Comparison of ENCODE assay signal across 9 mouse cellular contexts in genomic region chr7:3646188-3646587, GRCm38 (mm10). TPM values are rescaled to one million over a fixed set of nuclear protein-coding genes. Genes with fewer than 3 reads are reported as not detected.
DNase-seq lines count a peak whose midpoint lies in the region; ATAC-seq and TF ChIP-seq lines count a peak whose summit lies in the region.
"Had no signal": no experiment of that assay in that cellular context is flagged by ENCODE, and none has a peak within 500 bp of the region (broad histone marks: within the 10 kb centered on the region; RNA-seq: fewer than 3 reads in every experiment).

No protein-coding gene starts in this region.

- peak overlapping the region; percentile 95 for H3K4me3 ChIP-seq in layer of hippocampus, adult 2 months
- peak overlapping the region; percentile 94 for H3K4me3 ChIP-seq in brown adipose tissue, adult 24 weeks (ENCODE audit: insufficient read depth, low read depth, low read length)
- H3K4me3 ChIP-seq in hindbrain, embryonic 15.5 days = peak overlapping the region; percentile 89
- H3K4me3 ChIP-seq in midbrain, embryonic 16.5 days (ENCODE audit: low read depth, low read length) = peak overlapping the region; percentile 95

- TF ChIP-seq CTCF in layer of hippocampus, adult 2 months (conservative IDR thresholded peaks at IDR 0.05) = no peak

- H3K4me2 ChIP-seq in hindbrain, embryonic 15.5 days = peak overlapping the region; percentile 73
- peak overlapping the region; percentile 76 for H3K4me2 ChIP-seq in midbrain, embryonic 16.5 days (ENCODE audit: low read length)

- H3K27me3 ChIP-seq in hindbrain, embryonic 15.5 days = no peaks in the 10 kb centered on the region; the same call in 1 of the 2 replicates
- no peaks in the 10 kb centered on the region for H3K27me3 ChIP-seq in midbrain, embryonic 16.5 days (ENCODE audit: control insufficient read depth, insufficient read depth, low read depth, low read length)

- WGBS in hindbrain, embryonic 15.5 days = 23% methylated on average over 9 of the region's 9 CpGs
- 27% methylated on average over 9 of the region's 9 CpGs for WGBS in midbrain, embryonic 16.5 days

- H3K27ac ChIP-seq in layer of hippocampus, adult 2 months = peak overlapping the region; percentile 36; the same call in 1 of the 2 replicates
- no peak overlapping the region for H3K27ac ChIP-seq in brown adipose tissue, adult 24 weeks (replicated peaks; ENCODE audit: low read depth, low read length)
- peak overlapping the region; percentile 96 for H3K27ac ChIP-seq in hindbrain, embryonic 15.5 days (replicated peaks)
- H3K27ac ChIP-seq in midbrain, embryonic 16.5 days (ENCODE audit: low read length) = peak overlapping the region; percentile 94; the same call in 1 of the 2 replicates

- intact Hi-C loops in gastrocnemius, postnatal 36 days (cut with DNase I) = no loop called here

- no peak for ATAC-seq in hindbrain, embryonic 15.5 days (ENCODE audit: low FRiP score, low read depth)
- ATAC-seq in midbrain, embryonic 16.5 days = no peak

- H3K9me3 ChIP-seq in hindbrain, embryonic 15.5 days = no peaks in the 10 kb centered on the region
- H3K9me3 ChIP-seq in midbrain, embryonic 16.5 days (replicated peaks; ENCODE audit: control insufficient read depth, low read length, poor library complexity, severe bottlenecking) = no peaks in the 10 kb centered on the region

- DNase-seq in layer of hippocampus, adult 2 months (ENCODE audit: low spot score in 2 of 2) = no peak
- no peak for DNase-seq in layer of hippocampus, adult 11-12 months (ENCODE audit: low spot score)
- DNase-seq in right cerebral cortex, adult 2 months (ENCODE audit: low spot score in 2 of 2) = no peak
- no peak for DNase-seq in gastrocnemius, postnatal 36 days
- no peak for DNase-seq in urinary bladder, postnatal 10 days (ENCODE audit: low spot score)
- DNase-seq: adrenal gland, postnatal 10 days had no signal

- H3K4me1 ChIP-seq in brown adipose tissue, adult 24 weeks (ENCODE audit: control insufficient read depth, insufficient read depth, insufficient read length, low read length) = peaks cover 13% of the 10 kb centered on the region
- H3K4me1 ChIP-seq in hindbrain, embryonic 15.5 days (replicated peaks) = peaks cover 46% of the 10 kb centered on the region
- H3K4me1 ChIP-seq in midbrain, embryonic 16.5 days (ENCODE audit: control insufficient read depth, insufficient read depth, low read length) = peaks cover 37% of the 10 kb centered on the region

- peaks cover 15% of the 10 kb centered on the region for H3K36me3 ChIP-seq in hindbrain, embryonic 15.5 days
- H3K36me3 ChIP-seq in midbrain, embryonic 16.5 days (ENCODE audit: control insufficient read depth, insufficient read depth, low read length) = peaks cover 6% of the 10 kb centered on the region

- H3K9ac ChIP-seq in hindbrain, embryonic 15.5 days = peak overlapping the region; percentile 97
- H3K9ac ChIP-seq in midbrain, embryonic 16.5 days (ENCODE audit: low read depth, low read length) = peak overlapping the region; percentile 96

RNA-seq across cellular contexts. Expression of gene Cnot3, which starts 1.1 kb away (rescaled TPM):
- 10 to 100 TPM; 67.9 to 71.5 TPM for total RNA-seq in layer of hippocampus, adult 2 months (2021)
- polyA plus RNA-seq in brown adipose tissue, adult 24 weeks (2012; ENCODE audit: insufficient read depth, insufficient read length, missing spikeins) = 22.4 and 31.4 TPM in 2 replicates
- polyA plus RNA-seq in hindbrain, embryonic 15.5 days (2015; fragmentation: Nextera tagmentation; extraction: Ambion mirVana) = 39.5 and 47.3 TPM in 2 replicates
- 37.4 and 38.9 TPM in 2 replicates for polyA plus RNA-seq in midbrain, embryonic 16.5 days (2015; fragmentation: Nextera tagmentation; extraction: Ambion mirVana)
- 10 to 100 TPM; 13.3 to 19.8 TPM for total RNA-seq in gastrocnemius, postnatal 36 days (2021)

RNA-seq across cellular contexts. Expression of gene Prpf31, which starts 16.4 kb away (rescaled TPM):
- total RNA-seq in layer of hippocampus, adult 2 months (2021) = 10 to 100 TPM; 55.5 to 59.2 TPM
- 18.7 and 20.7 TPM in 2 replicates for polyA plus RNA-seq in brown adipose tissue, adult 24 weeks (2012; ENCODE audit: insufficient read depth, insufficient read length, missing spikeins)
- 88.8 and 89.6 TPM in 2 replicates for polyA plus RNA-seq in hindbrain, embryonic 15.5 days (2015; fragmentation: Nextera tagmentation; extraction: Ambion mirVana)
- polyA plus RNA-seq in midbrain, embryonic 16.5 days (2015; fragmentation: Nextera tagmentation; extraction: Ambion mirVana) = 86.7 and 89.1 TPM in 2 replicates
- 10 to 100 TPM; 20.9 to 21.7 TPM for total RNA-seq in gastrocnemius, postnatal 36 days (2021)

RNA-seq across cellular contexts. Expression of gene Tfpt, which starts 16.5 kb away (rescaled TPM):
- 10 to 100 TPM; 43.7 to 51.9 TPM for total RNA-seq in layer of hippocampus, adult 2 months (2021)
- polyA plus RNA-seq in brown adipose tissue, adult 24 weeks (2012; ENCODE audit: insufficient read depth, insufficient read length, missing spikeins) = 24.2 and 24.4 TPM in 2 replicates
- polyA plus RNA-seq in hindbrain, embryonic 15.5 days (2015; fragmentation: Nextera tagmentation; extraction: Ambion mirVana) = 32.2 and 40.1 TPM in 2 replicates
- 31.8 and 37.2 TPM in 2 replicates for polyA plus RNA-seq in midbrain, embryonic 16.5 days (2015; fragmentation: Nextera tagmentation; extraction: Ambion mirVana)
- 10 to 100 TPM; 12.8 to 17.0 TPM for total RNA-seq in gastrocnemius, postnatal 36 days (2021)

RNA-seq across cellular contexts. Expression of gene Leng1, which starts 19.5 kb away (rescaled TPM):
- total RNA-seq in layer of hippocampus, adult 2 months (2021) = 1 to 10 TPM; 5.3 to 5.6 TPM
- polyA plus RNA-seq in brown adipose tissue, adult 24 weeks (2012; ENCODE audit: insufficient read depth, insufficient read length, missing spikeins) = 17.8 and 19.4 TPM in 2 replicates
- polyA plus RNA-seq in hindbrain, embryonic 15.5 days (2015; fragmentation: Nextera tagmentation; extraction: Ambion mirVana) = 15.3 and 17.1 TPM in 2 replicates
- 12.6 and 13.2 TPM in 2 replicates for polyA plus RNA-seq in midbrain, embryonic 16.5 days (2015; fragmentation: Nextera tagmentation; extraction: Ambion mirVana)
- 1 to 10 TPM; 3.3 to 6.1 TPM for total RNA-seq in gastrocnemius, postnatal 36 days (2021)

RNA-seq across cellular contexts. Expression of gene Ndufa3, which starts 29.0 kb away (rescaled TPM):
- 100 to 1,000 TPM; 537 to 571 TPM for total RNA-seq in layer of hippocampus, adult 2 months (2021)
- 2,482 and 2,632 TPM in 2 replicates for polyA plus RNA-seq in brown adipose tissue, adult 24 weeks (2012; ENCODE audit: insufficient read depth, insufficient read length, missing spikeins)
- 541 and 606 TPM in 2 replicates for polyA plus RNA-seq in hindbrain, embryonic 15.5 days (2015; fragmentation: Nextera tagmentation; extraction: Ambion mirVana)
- 375 and 400 TPM in 2 replicates for polyA plus RNA-seq in midbrain, embryonic 16.5 days (2015; fragmentation: Nextera tagmentation; extraction: Ambion mirVana)
- total RNA-seq in gastrocnemius, postnatal 36 days (2021) = 100 to 1,000 TPM; 868 to 976 TPM
